Mouse (Mus musculus): ENCODE results near the gene Prex1. TPM values are rescaled to one million over a fixed set of nuclear protein-coding genes. Genes with fewer than 3 reads are reported as not detected.

The Prex1 gene
- total RNA-seq, 2 experiments from 2014 or later = 9.2 to 39.2 TPM

GRCm38 (mm10) chr2:166622079-166622478 lies 91.6 kb downstream of the Prex1 start:
- ATAC-seq (replicated peaks; ENCODE audit: low FRiP score, low TSS enrichment, poor library complexity, severe bottlenecking) = no peak

GRCm38 (mm10) chr2:166620529-166621466 lies 92.8 kb downstream of the Prex1 start:
- ATAC-seq (replicated peaks; ENCODE audit: low FRiP score, low TSS enrichment, poor library complexity, severe bottlenecking) = peak; percentile 69

- ATAC-seq (replicated peaks; ENCODE audit: low FRiP score, low TSS enrichment, poor library complexity, severe bottlenecking) = peak; percentile 48
Measured at GRCm38 (mm10) chr2:166619906-166620490, 93.6 kb downstream of the Prex1 start.

- no peak for ATAC-seq (replicated peaks; ENCODE audit: low FRiP score, low TSS enrichment, poor library complexity, severe bottlenecking)
Measured at GRCm38 (mm10) chr2:166619270-166619669, 94.4 kb downstream of the Prex1 start.

GRCm38 (mm10) chr2:166617706-166618105 lies 95.9 kb downstream of the Prex1 start:
- no peak for ATAC-seq (replicated peaks; ENCODE audit: low FRiP score, low TSS enrichment, poor library complexity, severe bottlenecking)

- no peak for ATAC-seq (replicated peaks; ENCODE audit: low FRiP score, low TSS enrichment, poor library complexity, severe bottlenecking)
Measured at GRCm38 (mm10) chr2:166615338-166616075, 98.1 kb downstream of the Prex1 start.

- no peak for ATAC-seq (replicated peaks; ENCODE audit: low FRiP score, low TSS enrichment, poor library complexity, severe bottlenecking)
Measured at GRCm38 (mm10) chr2:166610271-166610670, 103.4 kb downstream of the Prex1 start.

- ATAC-seq (replicated peaks; ENCODE audit: low FRiP score, low TSS enrichment, poor library complexity, severe bottlenecking) = no peak
Measured at GRCm38 (mm10) chr2:166608509-166608908, 105.1 kb downstream of the Prex1 start.

GRCm38 (mm10) chr2:166606481-166607245 lies 107.0 kb downstream of the Prex1 start:
- ATAC-seq (replicated peaks; ENCODE audit: low FRiP score, low TSS enrichment, poor library complexity, severe bottlenecking) = no peak

GRCm38 (mm10) chr2:166606053-166606452 lies 107.6 kb downstream of the Prex1 start:
- ATAC-seq (replicated peaks; ENCODE audit: low FRiP score, low TSS enrichment, poor library complexity, severe bottlenecking) = no peak; the same call in 1 of the 2 replicates

GRCm38 (mm10) chr2:166605164-166605831 lies 108.3 kb downstream of the Prex1 start:
- no peak for ATAC-seq (replicated peaks; ENCODE audit: low FRiP score, low TSS enrichment, poor library complexity, severe bottlenecking)

- no peak for ATAC-seq (replicated peaks; ENCODE audit: low FRiP score, low TSS enrichment, poor library complexity, severe bottlenecking)
Measured at GRCm38 (mm10) chr2:166602948-166603347, 110.7 kb downstream of the Prex1 start.

GRCm38 (mm10) chr2:166601420-166601819 lies 112.2 kb downstream of the Prex1 start:
- no peak for ATAC-seq (replicated peaks; ENCODE audit: low FRiP score, low TSS enrichment, poor library complexity, severe bottlenecking)

- ATAC-seq (replicated peaks; ENCODE audit: low FRiP score, low TSS enrichment, poor library complexity, severe bottlenecking) = no peak
Measured at GRCm38 (mm10) chr2:166598453-166599155, 115.0 kb downstream of the Prex1 start.

- ATAC-seq (replicated peaks; ENCODE audit: low FRiP score, low TSS enrichment, poor library complexity, severe bottlenecking) = no peak
Measured at GRCm38 (mm10) chr2:166597763-166598162, 115.9 kb downstream of the Prex1 start.

GRCm38 (mm10) chr2:166592034-166592912 lies 121.4 kb downstream of the Prex1 start:
- ATAC-seq (replicated peaks; ENCODE audit: low FRiP score, low TSS enrichment, poor library complexity, severe bottlenecking) = peak; percentile 56

- ATAC-seq (replicated peaks; ENCODE audit: low FRiP score, low TSS enrichment, poor library complexity, severe bottlenecking) = peak; percentile 63
Measured at GRCm38 (mm10) chr2:166584491-166584890, 129.1 kb downstream of the Prex1 start.
